Mouse (Mus musculus) mesoderm, embryonic 11.5 days (tissue): ENCODE results near the gene Srp14.

Source experiments
- DNase-seq: peaks from one replicate; pipeline ENCODE4 v3.0.0-alpha.2; 2012; ENCODE audit warnings: low read depth, low spot score

The Srp14 gene

DNA sequence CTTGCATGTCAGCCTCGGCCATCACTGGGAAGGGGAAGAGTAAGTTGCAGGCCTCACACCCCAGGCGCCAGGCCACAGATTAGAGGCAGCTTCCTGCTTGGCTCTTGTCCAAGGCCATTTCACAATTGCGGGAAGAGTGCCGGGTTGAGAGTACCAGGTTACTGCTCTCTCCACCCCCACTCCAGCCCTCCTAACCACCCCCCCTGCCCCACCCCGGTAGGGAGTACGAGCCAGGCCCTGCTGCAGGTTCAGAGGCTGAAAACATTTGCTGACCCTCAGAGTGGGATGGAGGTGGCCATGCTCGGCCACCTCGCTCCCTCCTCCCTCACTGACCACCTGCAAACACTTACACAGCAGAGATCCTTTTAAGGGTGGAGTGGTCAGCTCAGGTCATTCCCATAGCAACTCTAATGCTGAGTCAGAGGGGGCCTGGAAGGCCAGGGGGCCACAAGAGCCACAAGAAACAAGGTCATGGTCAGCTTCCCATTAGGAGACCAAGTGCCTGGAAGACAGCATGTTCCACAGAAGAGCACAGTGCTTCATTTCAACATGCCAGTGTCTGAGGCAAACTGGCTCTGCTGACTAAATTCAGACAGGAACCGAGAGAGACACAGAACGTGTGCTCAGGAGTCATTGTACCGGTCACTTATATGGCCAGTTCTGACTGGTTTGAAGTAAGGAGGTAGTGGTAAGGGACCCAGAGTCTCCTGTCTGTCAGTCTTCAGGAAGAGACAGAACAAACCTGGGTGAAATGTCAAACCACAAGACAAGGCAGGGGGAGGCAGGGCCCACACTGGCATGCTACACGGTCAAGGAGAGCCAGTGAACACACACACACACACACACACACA is 11.0 kb upstream of the Srp14 start:
- peak; percentile 30 for DNase-seq

DNA sequence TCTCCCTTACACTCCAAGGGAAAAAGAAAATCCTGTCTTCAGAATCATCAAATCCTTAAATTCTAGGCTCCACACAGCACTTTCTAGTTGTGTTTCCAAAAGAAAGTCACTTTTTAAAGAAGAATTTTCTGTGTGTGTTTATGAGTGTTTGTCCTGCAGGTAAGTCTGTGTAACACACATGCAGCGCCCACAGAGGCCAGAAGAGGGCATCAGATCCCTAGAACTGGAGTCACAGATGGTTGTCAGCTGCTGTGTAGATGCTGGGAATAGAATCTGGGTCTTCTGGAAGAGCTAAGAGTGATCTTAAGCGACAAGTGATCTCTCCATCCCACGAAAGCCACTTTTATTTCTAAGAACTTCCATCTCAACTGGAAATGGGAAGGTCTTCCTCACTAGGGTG is 8.3 kb upstream of the Srp14 start:
- DNase-seq, result no peak

DNA sequence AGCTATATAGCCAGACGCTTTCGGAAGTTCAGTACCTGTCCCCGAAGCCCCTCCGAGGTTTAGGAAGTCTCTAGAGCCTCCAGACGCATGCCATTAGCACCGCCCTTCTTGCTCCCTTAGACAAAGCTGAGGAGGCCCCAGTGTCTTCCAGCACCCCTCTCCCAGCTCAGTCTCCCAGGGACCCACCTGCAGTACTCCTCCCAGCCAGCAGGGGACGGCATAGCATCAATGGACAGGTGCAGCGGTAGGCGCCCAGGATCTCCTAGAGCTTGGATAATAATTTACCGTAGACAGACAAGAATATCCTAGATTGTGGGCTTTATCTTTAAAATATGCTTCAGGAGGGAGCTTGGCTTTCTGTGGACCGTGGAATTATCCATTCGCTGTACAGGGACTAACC is 7.4 kb upstream of the Srp14 start:
- peak; percentile 83 for DNase-seq

DNA sequence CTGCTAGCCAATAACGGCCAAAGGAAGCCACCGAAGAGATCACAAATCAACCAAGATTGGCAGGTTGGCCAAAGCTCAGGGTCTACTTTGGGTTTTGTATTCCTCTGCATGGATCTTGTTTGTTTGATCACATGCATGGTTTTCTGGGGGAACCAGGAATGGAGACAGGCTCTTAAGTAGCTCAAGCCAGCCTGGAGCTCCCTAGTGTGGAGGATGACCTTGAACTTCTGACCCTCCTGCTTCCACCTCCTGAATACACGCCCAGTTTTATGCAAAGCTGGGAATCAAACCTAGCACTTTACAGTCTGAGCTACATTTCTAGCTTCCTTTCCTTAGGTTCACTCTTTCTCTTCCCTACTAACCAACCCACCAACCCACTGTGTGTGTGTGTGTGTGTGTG is 5.9 kb upstream of the Srp14 start:
- DNase-seq, result no peak

DNA sequence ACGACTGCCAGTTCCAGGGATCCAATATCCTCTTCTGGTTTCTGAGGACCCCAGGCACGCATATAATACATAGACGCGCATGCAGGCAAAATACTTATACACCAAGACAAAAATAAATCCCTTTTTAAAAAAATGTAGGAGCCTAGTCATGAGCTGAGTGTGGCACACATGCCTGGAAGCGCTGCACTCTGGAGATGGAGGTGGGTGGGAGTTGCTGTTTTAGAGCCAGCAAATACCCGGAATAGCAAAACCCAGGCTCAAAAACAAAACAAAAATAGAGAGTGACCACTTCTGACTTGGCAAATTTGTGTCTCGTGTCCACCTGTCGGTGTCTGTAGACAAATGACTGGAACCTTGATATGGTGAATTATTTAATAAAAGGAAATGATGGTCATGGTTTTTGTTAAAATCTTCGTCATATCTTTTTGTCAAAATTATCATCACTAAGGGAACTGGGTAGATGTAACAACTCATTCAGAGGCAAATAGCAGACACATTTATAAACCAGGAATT is 4.9 kb upstream of the Srp14 start:
- DNase-seq, result no peak

DNA sequence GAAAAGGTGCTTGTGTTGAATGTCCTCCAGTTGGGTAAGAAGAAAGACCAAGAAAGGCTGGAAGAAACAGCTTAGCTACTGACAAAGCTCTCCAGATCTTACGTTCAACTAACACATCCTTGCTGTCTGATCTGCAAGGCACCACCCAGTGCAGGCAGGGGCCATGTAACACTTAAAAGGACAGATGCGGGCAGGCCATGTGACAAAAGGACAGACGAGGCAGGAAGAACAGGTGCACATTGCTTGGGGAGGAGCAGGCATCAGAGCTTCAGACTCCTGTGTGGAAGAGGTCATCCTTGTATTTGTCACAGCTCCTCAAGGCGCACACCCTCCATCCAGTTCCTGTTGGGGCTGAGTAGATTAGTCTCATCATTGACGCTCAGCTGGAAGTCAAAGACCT is 3.5 kb upstream of the Srp14 start:
- DNase-seq, result no peak

DNA sequence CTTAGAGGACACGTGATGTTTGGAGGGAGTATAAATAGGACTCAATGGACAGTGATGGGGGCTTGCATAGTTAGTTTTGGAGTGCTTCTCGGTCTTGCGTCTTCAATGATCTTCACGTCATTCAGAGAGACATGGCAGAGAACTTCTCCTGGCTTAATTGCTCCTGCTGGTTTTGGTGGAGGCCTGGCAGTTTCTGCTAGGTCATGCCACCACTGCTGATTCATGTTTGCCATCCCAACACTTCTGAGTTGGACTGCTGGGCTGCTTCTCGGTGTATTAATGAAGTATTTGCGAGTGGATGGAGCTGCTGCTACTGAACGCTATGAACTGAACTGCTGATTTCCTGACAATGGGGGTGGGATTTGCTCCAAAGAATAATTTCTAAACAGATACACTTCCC is 1.4 kb upstream of the Srp14 start:
- no peak for DNase-seq

DNA sequence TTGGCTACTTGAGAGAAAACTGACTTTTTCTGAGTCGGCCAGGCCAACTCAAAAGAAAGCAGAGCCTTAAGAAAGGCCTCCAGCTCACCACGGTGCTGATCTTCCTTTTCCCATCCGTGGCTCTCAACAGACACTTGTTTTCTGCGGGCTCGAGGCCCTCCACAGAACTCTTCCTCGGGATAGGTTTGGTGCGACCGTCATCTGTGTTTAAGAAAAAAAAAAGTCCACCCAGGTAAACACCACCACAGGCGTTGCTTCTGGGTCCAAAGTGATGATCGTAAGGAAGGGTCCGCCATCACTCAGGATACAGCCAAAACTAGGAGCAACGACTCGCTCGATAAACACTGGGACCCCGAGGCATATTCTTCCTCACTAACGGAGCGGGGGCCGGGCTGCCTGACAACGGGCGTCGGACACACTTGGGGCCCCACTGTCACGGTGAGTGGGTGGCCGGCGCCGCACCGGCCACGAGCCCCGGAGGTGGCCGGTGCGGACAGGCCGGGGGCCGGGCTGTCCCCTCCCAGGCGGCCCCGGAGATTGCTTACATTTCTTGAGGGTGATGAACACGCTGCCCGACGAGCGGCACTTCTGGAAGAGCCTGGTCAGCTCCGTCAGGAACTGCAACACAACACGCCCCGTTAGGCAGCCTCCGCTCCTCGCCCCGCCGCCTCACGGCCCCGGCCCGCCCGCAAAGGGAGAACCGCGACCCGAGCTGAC is 520 bp downstream of the Srp14 start:
- DNase-seq, result no peak

DNA sequence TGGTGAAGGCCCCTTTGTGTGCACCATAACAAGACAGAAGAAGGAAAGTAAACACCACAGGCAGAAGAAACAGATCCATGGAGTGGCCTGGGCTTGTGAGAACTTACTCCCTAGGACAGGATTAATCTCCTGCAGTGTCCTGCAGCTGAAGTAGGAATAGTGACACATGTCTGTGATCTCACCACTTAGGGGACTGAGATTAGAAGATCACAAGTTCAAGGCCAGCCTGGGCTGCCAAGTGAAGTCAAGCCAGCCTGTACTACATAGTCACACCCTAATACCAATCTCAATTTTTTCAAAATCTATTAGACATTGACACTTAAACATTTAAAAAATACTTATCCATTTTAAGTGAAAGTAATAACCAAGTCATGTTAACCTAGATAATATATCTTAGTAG is 11.2 kb downstream of the Srp14 start:
- DNase-seq, result no peak

DNA sequence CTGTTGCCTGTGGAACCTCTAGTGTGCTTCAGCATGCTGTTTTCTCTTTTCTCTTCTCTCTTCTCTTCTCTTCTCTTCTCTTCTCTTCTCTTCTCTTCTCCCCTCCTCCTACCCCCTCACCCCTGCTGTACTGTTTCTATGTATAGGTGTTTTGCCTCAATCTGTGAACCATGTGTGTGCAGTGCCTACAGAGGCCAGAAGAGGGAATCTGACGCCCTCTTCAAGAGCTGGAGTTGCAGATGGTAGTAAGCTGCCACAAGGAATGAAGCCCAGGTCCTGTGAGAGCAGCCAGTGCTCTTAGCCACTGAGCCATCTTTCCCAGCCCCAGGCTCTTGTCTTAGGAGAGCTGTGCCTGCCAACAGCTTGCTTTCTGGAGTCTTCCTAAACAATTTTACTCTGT is 12.9 kb downstream of the Srp14 start:
- no peak for DNase-seq

DNA sequence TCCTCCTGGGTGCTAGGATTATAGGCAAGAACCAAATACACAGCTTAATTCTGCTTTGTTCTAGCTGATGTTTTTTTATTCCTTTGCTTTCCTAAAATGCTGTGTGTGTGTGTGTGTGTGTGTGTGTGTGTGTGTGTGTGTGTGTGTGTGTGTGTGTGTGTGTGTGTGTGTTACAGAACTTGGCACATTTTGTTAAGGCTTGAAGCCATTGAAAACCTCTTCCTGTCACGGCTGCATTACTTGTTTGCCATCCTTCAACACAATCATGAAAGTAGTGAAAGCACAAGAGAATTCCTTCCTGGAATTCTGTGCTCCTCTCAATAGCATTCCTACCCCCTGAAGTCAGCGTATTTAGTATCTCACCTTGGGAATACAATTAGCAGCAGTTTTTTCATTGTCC is 13.6 kb downstream of the Srp14 start:
- no peak for DNase-seq

DNA sequence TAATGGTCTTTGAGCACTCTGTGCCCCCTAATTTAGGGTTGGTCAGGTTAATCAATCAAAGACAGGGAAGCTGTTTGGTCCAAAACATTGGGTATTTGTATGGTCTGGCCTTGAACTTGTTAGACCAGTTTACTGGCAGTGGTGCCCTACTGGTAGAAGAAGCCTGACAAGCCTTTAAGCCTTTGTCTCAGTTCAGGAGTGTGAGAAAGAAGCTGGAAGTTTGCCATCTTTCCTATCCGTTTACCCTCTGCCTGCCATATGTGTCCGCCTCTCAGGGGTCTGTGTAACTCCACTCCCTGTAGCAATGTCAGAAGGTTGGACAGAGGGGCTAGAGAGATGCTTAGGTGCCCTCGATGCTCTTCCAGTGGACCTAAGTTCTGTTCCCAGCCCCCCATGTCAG is 15.1 kb downstream of the Srp14 start:
- DNase-seq, result no peak

DNA sequence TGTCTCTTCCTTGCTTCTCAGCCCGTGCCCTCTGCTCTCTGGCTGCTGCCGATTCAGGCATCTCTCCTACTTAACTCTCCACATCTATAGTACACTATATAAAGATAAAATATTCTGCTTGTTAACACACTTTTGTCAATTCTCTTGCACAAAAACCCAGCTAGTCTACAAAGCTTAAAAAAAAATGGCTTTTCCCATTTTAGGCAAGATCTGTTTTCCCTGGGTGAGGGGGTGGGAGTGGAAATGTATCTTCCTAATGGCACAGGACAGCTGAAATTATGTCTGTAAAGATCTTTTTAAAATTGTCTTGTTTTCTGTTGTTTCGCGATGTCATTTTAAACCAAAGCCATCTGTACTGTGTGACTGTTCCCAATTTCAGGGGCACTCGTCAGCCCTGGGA is 16.0 kb downstream of the Srp14 start:
- no peak for DNase-seq

DNA sequence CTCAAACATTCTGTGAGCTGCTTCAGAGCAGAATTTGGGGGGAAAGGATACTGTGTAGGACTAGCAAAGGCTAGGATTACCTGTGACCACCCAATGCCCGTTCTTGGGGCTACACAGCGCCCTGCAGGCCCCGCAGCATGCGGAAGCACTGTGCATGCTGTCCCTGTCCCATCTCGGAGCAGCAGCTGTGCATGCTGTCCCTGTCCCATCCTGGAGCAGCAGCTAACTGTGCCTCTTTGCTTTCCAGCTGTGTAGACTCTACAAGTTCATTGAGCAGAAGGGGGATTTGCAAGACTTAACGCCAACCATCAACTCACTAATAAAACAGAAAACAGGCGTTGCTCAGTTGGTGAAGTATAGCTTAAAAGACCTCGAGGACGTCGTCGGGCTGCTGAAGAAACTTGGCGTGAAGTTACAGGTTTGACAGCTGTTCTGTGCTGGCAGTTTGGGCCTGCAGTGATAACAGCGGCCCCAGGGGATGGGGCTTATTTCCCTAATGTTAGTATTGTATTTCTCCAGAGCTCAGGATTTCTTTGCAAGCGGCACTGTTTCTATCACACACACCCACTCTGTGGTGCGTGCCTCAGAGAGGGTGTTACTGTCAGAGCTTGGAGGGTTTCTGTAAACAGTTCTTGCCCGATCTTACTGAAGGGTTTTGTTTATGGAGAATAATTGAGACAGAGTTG is 17.9 kb downstream of the Srp14 start:
- no peak for DNase-seq

DNA sequence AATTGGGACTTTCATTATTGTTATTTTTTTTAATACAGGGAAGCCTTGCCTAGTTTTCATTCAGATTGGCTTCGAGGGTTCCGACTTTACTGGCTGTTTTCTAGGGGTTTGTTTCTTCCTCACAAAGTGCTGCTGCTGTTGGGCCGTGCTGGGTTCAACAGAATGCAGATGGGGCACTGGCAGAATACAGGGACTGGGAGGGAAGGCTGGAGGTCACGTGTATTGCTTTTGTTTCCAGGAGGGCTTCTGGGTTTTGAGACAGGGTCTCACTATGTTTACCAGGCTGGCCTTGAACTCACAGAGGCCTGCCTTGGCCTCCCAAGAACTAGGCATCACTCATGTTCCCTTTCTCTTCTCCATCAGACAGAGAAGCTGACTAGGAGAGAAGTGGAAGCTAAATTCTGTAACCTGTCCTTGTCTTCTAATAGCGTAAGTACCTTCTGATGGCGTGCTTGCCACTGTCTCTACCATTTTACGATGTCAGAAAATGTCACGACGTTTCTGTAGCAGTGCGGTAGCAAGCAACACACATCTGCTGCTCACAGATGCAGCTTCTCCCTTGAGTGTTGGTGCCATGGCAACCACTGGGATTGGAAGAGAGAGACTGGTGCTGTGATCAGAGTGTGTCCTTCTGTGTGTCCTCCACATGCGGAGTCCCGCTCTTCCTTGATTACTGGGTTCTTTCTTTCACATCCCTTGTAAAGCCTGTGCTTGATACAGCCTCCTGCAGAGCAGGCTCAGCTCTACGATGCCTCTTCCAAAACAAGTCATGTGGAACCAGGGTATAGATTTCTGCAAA is 21.8 kb downstream of the Srp14 start:
- DNase-seq, result no peak

DNA sequence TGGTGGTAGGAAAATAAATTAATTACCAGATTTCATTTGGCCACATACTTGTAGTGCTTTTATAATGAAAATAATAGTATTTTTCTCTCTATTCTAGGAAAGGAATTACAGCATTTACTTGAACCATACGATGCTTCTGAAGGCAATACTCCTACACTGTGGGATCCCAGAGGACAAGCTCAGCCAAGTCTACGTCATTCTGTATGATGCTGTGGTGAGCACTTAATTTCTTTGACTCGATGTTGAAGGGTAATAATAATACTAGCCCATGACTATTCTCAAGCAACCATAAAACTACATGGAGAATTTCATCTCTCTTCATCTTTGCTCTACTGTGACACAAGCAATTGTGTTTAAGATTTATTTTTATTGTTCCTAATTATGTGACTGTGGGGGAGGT is 22.5 kb downstream of the Srp14 start:
- no peak for DNase-seq

DNA sequence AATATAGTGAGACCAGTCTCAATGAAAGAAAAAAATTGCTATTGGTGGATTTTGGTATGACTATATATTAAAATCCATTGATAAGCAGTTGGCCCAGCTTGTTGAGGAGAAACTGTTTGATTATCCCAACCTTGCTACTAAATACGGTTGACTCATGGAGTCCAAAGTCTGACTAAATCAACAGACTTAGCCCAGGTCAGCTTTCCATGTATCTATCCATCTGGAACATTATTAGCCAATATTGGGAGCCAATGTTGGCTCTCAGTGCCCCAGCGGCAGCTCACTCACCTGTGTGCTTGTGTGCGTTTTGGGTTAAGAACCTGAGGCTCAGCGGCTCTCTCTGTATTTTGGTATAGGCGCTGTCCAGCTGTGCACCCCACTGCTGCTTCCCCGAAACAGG is 28.5 kb downstream of the Srp14 start:
- no peak for DNase-seq

DNA sequence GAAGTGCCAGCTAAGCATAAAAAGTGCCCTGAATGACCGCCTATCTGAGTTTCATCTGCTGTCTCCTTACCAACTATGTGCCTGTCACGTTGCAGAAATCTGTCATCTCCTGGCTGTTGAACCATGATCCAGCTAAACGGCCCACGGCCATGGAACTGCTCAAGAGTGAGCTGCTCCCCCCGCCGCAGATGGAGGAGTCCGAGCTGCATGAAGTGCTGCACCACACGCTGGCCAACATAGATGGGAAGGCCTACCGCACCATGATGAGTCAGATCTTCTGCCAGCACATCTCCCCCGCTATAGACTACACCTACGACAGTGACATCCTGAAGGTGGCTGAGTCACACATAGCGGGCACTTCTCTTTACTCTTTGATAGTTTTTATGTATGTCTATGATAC is 31.3 kb downstream of the Srp14 start:
- DNase-seq, result no peak

DNA sequence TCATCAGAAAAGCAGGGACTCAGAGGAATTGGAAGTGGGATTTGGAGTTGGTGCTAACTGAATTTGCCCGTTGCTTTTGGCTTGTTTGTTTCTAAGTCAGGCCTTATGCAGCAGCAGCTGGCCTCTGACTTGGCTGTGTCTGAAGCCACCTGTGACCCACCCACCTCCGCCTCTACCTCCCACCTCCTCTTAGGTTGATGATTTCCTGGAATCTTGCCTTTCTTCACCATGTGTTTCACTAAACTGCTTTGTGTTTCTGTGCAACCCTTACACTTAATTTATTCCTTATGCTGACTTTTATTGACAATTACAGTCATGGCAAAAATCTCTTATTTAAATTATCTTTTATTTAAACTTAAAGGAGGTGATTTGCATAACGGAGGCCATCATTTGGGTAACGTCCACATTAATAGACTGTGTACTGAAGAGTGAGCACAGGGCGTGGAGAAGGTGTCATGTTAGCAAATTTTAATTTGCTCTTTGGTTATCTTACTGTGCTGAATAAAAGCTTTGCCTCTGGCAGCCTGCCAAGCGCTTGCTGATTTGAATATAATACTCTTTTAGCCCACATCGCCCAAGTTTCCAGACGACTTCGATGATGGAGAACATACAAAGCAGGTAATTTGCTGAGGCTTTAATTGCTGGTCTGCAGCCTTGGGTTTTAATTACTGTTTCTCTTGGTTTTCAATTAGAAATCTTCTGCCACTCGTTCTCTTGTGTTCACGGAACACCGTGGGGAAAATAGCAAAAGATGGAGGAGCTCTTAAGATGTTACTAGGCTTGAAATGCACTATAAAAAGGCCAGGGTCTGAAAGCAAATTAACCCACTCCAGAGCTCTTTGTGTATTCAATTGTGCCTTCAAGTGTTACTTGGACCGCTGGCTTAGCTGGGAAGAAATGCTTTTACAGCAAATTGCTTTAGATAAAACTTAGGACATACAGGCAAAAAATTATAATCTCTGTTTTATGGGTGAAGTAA is 33.5 kb downstream of the Srp14 start:
- DNase-seq, result no peak

DNA sequence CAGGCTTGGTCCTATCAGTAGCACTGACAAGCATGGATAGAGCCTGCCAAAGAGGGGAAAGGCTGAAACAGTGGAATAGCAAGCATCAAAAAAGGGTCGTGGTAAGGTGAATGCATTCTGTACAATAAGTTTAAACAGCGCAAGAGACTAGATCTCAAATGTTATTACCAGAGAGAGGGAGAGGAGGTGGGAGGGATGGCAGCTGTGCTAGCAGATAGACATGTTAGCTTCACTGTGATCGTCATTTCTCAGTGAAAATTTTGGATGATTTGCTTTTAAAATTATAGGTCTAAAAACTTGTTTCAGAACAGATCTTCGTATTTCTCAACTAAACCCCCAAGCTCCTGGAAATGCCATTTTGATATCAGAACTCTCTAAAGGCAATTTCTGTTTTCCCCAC is 36.8 kb downstream of the Srp14 start:
- no peak for DNase-seq

DNA sequence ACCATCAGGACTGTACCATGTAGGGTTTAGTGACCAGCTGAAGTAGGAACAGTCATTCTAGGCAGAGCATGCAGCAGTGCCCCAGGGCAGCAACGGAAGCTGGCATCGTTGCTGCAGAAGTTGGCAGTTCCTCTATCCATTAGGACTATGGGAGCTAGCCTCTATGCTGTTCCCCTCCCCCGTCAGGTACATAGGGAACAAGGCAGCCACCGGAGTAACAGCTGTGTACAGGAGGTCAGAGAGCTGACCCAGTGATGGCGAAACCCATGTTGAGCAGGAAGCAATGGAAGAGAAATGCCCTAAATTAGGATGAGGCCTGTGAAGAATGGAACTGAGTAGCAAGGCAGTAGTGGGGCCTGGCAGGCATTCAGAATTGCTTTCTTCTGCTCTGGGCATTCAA is 37.3 kb downstream of the Srp14 start:
- DNase-seq, result no peak
